Mouse (Mus musculus): ENCODE measurements around the gene Rpl19.

DNA sequence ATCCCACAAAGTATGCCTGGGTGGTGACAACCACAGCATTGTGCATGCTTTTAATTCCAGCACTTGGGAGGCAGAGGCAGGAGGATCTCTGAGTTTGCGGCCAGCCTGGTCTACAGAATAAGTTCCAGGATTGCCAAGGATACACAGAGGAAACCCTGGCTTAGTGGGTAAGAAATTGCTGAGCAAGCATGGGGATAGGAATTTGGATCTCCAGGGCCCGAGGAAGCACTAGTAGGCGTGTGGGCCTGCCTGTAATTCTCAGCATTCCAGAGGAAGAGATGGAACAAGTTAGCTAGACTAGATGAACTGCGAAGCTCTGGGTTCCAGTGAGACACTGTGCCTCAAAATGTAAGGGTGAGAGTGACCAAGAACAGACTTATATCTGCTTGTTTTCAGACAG lies 46.9 kb downstream of the Rpl19 start:
- no peak for TF ChIP-seq CTCF (IDR thresholded peaks at IDR 0.05; ENCODE audit: insufficient read depth, low read depth, low read length)
- no peak for TF ChIP-seq POLR2A (IDR thresholded peaks at IDR 0.05; ENCODE audit: insufficient read depth, low read depth, low read length)
